Mouse (Mus musculus) embryonic fibroblast, embryonic 13.5 days (primary cell): ENCODE measurements around the gene Sept1. TPM values are rescaled to one million over a fixed set of nuclear protein-coding genes. Genes with fewer than 3 reads are reported as not detected.
"Not testable (repeated sequence)": the region's sequence is repeated elsewhere in the genome, so short reads cannot be mapped to it uniquely, and the experiment has no call there.

Experiments
- H3K27ac ChIP-seq: 2 replicates; pipeline ENCODE4 v1.5.1; 2012; ENCODE audit warnings: low read length, control low read depth, inconsistent platforms; ENCODE audit not compliant: insufficient read depth
- H3K4me1 ChIP-seq: 2 replicates; pipeline ENCODE4 v1.6.1; 2011; ENCODE audit warnings: low read length; ENCODE audit not compliant: control insufficient read depth, insufficient read depth
- H3K4me3 ChIP-seq: 2 replicates; pipeline ENCODE4 v1.5.1; 2011; ENCODE audit warnings: mild to moderate bottlenecking, control low read depth, low read length; ENCODE audit not compliant: insufficient read depth
- CTCF ChIP-seq: IDR thresholded peaks from 2 replicates; pipeline ENCODE4 v1.5.1; 2011; ENCODE audit warnings: mild to moderate bottlenecking, control low read depth, low read length, moderate library complexity, borderline replicate concordance; ENCODE audit not compliant: insufficient read depth
- POLR2A ChIP-seq: IDR thresholded peaks from 2 replicates; pipeline ENCODE4 v1.6.1; 2011; ENCODE audit warnings: low read depth, mild to moderate bottlenecking, control low read depth, low read length, moderate library complexity
- polyA plus RNA-seq: library from polyadenylated mRNA; stranded (reverse); fragments of >200 nt; gene quantifications from 2 replicates; pipeline ENCODE4 v1.2.4, GENCODE M21; 2011; ENCODE audit warnings: low read depth; ENCODE audit not compliant: missing spikeins, insufficient read length

The Sept1 gene
- polyA plus RNA-seq, 1 experiment: 4.2 TPM

DNA sequence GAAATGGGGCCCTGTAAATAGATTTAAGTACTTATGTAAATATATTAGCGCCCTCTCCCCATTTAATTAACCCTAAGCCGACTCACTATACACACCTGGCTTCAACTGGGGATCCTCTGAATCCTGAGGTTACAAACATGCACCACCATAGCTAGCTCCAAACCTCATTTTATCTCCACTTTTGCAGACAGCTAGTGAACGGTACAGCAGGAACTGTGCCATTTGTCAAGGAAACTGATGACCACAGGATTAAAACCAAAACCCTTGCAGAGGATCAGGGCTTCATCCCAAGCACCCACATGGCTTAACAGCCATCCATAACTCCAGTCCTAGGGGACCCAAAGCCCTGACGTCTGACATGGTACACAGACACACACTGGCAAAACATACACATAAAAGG is 22.1 kb upstream of the Sept1 start:
- Histone ChIP-seq H3K27ac (0 out of 2 replicates have a peak overlapping the region, but pooled peaks have one; percentile 28), H3K4me3 (0 out of 2 replicates have a peak overlapping the region, but pooled peaks have one; percentile 36), H3K4me1 (no peaks in the 10 kb centered on the region)
- TF ChIP-seq POLR2A: peak; percentile 34; the same call in 1 of the 2 replicates
- TF ChIP-seq CTCF: no peak

DNA sequence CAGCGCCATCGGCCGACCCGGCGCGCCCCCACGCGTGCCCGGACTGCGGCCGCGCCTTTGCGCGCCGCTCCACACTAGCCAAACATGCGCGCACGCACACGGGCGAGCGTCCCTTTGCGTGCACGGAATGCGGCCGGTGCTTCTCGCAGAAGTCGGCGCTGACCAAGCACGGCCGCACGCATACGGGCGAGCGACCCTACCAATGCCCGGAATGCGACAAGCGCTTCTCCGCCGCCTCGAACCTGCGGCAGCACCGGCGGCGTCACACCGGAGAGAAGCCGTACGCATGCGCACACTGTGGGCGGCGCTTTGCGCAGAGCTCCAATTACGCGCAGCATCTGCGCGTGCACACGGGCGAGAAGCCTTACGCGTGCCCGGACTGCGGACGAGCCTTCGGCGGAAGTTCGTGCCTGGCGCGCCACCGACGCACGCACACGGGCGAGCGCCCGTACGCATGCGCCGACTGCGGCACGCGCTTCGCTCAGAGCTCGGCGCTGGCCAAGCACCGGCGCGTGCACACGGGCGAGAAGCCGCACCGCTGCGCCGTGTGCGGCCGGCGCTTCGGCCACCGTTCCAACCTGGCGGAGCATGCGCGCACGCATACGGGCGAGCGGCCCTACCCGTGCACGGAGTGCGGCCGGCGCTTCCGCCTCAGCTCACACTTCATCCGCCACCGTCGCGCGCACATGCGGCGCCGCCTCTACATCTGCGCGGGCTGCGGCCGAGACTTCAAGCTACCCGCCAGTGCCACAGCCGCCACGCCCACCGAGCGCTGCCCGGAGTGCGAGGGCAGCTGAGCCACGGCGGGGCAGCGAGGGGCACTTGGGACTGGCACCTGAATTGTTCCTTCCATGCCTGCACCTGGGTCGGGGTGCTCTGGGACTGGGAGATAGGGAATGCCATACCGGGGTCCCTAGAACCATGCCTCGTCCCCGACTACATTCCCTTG is 21.2 kb upstream of the Sept1 start:
- H3K4me3 ChIP-seq: peak overlapping the region; percentile 36
- peak overlapping the region; percentile 28; the same call in 1 of the 2 replicates for H3K27ac ChIP-seq
- no peak for TF ChIP-seq CTCF
- TF ChIP-seq POLR2A: peak; percentile 34; the same call in 1 of the 2 replicates
- H3K4me1 ChIP-seq: no peaks in the 10 kb centered on the region

DNA sequence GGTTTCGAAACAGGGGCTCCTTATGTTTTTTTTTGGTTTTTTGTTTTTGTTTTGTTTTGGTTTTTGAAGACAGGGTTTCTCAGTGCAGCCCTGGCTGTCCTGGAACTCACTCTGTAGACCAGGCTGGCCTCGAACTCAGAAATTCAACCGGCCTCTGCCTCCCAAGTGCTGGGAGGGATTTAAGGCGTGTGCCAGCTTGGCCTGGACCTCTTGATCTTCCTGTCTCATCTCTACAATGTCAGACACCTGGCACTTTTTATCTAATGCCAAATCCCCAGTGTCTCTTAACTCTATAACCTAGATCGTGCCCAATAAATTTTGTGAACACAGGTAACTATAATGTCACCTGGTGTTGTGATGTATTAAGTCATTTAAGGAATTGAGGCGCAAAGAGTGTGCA is 20.4 kb upstream of the Sept1 start:
- TF ChIP-seq CTCF: no peak
- no peak for TF ChIP-seq POLR2A
- H3K27ac ChIP-seq: no peak overlapping the region
- H3K4me3 ChIP-seq: no peak overlapping the region

DNA sequence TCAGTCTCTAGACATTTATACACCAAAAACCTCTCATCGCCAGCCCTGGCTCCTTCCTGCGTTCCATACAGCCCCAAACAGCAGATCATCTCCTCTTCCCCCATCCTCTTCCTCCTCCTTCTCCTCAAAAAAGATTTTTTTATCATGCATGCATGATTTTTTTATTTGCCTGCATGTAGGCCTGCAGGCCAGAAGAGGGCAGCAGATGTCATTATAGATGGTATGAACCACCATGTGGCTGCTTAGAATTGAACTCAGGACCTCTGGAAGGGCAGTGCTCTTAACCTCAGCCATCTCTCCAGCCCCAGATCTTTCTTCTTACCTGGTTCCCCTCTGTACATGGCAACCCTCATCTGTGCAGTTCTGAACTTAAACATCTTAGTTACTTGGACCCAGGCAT is 19.5 kb upstream of the Sept1 start:
- Histone ChIP-seq H3K27ac (no peak overlapping the region), H3K4me3 (no peak overlapping the region), H3K4me1 (no peaks in the 10 kb centered on the region)
- no peak for TF ChIP-seq CTCF
- no peak for TF ChIP-seq POLR2A

More for the DNA sequence above, 20.4 kb upstream of the Sept1 start:
- H3K4me1 ChIP-seq: no peaks in the 10 kb centered on the region

DNA sequence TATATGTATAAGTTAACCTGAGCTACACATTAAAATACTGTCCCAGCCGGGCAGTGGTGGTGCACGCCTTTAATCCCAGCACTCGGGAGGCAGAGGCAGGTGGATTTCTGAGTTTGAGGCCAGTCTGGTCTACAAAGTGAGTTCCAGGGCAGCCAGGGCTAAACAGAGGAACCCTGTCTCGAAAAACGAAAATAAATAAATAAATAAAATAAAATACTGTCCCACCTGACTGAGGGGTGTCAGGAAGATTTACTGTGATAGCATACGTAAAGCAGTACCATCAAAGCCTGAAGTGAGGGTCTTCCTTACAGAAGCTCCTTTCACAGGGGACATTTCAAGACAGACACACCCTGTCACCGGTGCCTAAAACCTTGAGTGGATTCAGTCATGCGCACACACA is 17.6 kb upstream of the Sept1 start:
- H3K4me1 ChIP-seq, H3K4me3 ChIP-seq, H3K27ac ChIP-seq: not testable (repeated sequence)

DNA sequence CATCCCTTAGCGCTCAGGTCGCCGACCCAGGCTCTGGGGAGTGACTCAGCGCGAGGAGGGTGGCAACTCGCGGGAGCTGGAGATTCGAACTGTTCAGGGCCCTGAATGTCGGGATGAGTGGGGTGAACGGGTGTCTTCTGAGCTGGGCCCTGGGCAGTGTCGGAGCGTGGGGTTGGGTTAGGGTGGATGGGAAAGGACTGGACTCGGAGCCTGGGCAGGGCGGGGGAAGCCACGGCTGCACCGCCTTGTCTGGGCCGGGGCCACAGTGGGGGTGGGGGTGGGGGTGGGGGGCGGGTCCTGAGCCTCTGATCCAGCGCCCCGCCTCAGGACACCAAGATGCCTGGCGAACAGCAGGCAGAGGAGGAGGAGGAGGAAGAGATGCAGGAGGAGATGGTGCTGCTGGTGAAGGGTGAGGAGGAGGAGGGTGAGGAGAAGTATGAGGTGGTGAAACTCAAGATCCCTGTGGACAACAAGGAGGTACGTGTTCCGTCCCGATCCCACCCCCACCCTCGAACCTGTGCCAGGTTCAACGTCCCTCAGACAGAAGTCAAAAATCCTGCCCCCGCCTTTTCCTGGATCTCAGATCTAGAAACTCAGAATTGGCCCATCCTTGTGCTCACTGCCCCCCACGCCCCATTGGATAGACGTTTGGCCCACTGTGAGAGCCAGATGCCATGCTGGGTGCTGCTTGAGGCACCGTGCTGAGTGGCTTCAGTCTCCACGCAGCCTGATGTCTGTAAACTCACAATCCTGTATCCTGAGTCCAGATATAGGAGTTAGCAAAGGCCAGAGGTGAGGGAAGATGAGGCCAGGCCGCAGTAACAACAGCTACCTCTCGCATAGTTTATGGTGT is 12.0 kb upstream of the Sept1 start:
- Histone ChIP-seq H3K27ac (peak overlapping the region; percentile 91), H3K4me3 (peak overlapping the region; percentile 90), H3K4me1 (peaks cover 8% of the 10 kb centered on the region)
- TF ChIP-seq POLR2A (peak; percentile 72; the same call in 1 of the 2 replicates), CTCF (no peak)

DNA sequence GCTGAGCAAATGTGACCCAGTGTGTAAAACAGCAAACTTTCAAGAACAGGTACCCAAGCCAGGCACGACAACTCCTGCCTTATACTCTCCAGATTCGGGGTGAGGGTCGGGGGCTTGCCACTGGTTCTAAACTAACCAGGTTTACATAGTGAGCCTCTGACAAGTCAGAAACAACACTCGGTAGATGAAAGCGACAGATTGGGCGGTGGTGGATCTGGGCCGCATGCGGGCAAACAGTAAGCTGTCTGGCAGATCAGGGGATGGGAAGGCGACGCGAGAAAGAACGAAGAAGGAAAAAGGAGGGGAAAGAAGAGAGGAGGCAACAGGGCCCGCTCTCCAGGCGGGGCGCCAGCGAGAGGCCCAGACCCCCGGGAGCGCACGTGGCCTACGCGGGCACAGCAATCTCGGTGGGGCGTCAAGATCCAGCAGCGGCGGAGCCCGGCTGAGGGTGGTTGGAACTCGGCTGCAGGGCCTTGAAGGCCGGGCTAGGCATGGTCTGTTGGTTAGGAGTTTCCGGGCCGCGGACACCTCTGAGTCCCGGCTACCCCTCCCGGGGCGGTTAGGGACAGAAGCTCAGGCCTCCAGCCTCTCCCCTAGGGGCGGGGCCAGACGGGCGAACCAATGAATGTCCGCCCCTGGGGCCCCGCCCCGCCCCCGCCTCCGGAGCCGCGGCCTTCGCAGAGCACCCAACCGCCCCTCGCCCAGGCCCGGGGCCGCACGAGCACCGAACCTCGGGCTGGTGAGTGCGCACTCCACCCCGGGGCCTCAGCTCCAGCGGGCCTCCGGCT is 11.1 kb upstream of the Sept1 start, which contains the start of gene Zfp771:
Zfp771 (plus strand) TSS at position 405 of the 788 bp plus-strand sequence.
- H3K27ac ChIP-seq: peak within 1 kb of the TSS; percentile 93
- TF ChIP-seq POLR2A (peak; percentile 85), CTCF (no peak)
- H3K4me3 ChIP-seq: peak within 1 kb of the TSS; percentile 90
- H3K4me1 ChIP-seq: peaks cover 8% of the 10 kb centered on the region

DNA sequence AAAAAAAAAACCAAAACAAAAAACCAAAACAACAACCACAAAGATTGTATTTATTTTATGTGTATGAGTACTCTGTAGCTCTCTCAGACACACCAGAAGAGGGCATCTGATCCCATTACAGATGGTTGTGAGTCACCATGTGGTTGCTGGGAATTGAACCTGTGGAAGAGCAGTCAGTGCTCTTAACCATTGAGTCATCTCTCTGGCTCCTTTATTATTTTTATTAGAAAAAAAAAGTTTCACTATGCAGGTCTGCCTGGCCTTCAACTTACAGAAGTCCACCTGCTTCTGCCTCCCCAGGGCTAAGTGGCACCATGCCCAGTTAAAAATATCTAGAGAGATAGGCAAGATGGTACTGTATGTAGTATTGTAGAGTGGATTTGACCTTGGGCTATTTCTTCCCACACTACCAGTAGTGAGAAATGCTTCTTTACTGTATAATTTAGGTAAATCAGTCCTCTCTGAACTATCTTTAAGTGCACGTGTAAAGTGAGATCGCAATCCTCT is 10.5 kb upstream of the Sept1 start:
- Histone ChIP-seq H3K4me3 (peak overlapping the region; percentile 38; the same call in 1 of the 2 replicates), H3K27ac (peak overlapping the region; percentile 93), H3K4me1 (peaks cover 8% of the 10 kb centered on the region)
- TF ChIP-seq POLR2A (no peak), CTCF (no peak)

DNA sequence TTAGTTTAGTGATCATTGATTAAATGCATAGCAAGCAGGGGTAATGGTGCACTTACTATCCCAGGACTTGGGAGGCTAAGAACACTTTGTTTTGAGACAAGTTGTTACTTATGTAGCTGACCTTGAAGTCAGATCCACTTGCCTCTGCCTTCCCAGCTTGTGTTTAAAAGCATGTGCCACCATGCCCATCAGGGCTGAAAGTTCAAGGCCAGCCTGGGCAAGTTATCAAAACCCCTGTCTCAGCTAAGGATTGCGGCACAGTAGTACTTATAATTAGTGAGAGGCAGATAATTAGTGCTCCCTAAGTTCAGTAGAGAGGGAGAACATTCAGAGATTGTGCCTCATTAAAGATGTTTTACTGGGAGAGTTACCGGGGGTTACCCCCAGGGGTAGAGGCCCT is 1.8 kb upstream of the Sept1 start:
- Histone ChIP-seq H3K4me1 (peaks cover 2% of the 10 kb centered on the region; the same call in 1 of the 2 replicates), H3K27ac (no peak overlapping the region), H3K4me3 (no peak overlapping the region)
- TF ChIP-seq POLR2A (no peak), CTCF (no peak)
